Mouse (Mus musculus) kidney, postnatal 0 days (tissue): ENCODE measurements at regions not wholly inside any gene's neighbourhood (a gene's known extent, or its start where the extent isn't known, plus 50 kb on each side); places are given as distances from the start of the nearest gene placed in this dataset.

Experiments used
- ATAC-seq: fragments of 200-750 bp; cut with Nextera tagmentation; replicated peaks from 2 replicates; pipeline ENCODE4 v1.8.0; 2017; ENCODE audit warnings: low read depth, moderate number of reproducible peaks, moderate TSS enrichment, moderate library complexity; ENCODE audit not compliant: low FRiP score
- DNase-seq: peaks from one replicate; pipeline ENCODE4 v3.0.0-alpha.2; 2016; ENCODE audit warnings: low spot score
- H3K27ac ChIP-seq: fragments of 300-500 bp; sonication (generic); 2 replicates; pipeline ENCODE4 v1.5.1; 2014; ENCODE audit warnings: mild to moderate bottlenecking
- H3K27me3 ChIP-seq: fragments of 300-500 bp; sonication (generic); 2 replicates; pipeline ENCODE4 v1.6.1; 2014; ENCODE audit warnings: low read length, mixed read lengths; ENCODE audit not compliant: insufficient read depth
- H3K36me3 ChIP-seq: fragments of 300-500 bp; sonication (generic); 2 replicates; pipeline ENCODE4 v1.6.1; 2014; ENCODE audit warnings: low read length, mixed read lengths; ENCODE audit not compliant: insufficient read depth
- H3K4me1 ChIP-seq: fragments of 300-500 bp; sonication (generic); replicated peaks from 2 replicates; pipeline ENCODE4 v1.6.1; 2014; ENCODE audit warnings: antibody characterized with exemption, low read length, mixed read lengths; ENCODE audit not compliant: insufficient read depth
- H3K4me2 ChIP-seq: fragments of 300-500 bp; sonication (generic); 2 replicates; pipeline ENCODE4 v1.6.1; 2014; ENCODE audit warnings: mild to moderate bottlenecking, low read length, moderate library complexity, mixed read lengths
- H3K4me3 ChIP-seq: fragments of 300-500 bp; sonication (generic); replicated peaks from 2 replicates; pipeline ENCODE4 v1.5.1; 2014; ENCODE audit warnings: low read depth, low read length
- H3K9ac ChIP-seq: fragments of 300-500 bp; sonication (generic); 2 replicates; pipeline ENCODE4 v1.6.1; 2014; ENCODE audit warnings: low read depth, low read length
- H3K9me3 ChIP-seq: fragments of 300-500 bp; sonication (generic); replicated peaks from 2 replicates; pipeline ENCODE4 v1.6.1; 2016; ENCODE audit warnings: low read length, inconsistent platforms, mixed read lengths
- CTCF ChIP-seq: IDR thresholded peaks from 2 replicates; pipeline ENCODE4 v1.5.1; 2016; ENCODE audit warnings: antibody characterized with exemption, low read depth, mild to moderate bottlenecking, moderate library complexity
- WGBS: fragments of 180-500 bp; shearing (Covaris S2); extraction: QIAGEN DNeasy Blood & Tissue Kit; methylation state at CpG from one replicate; pipeline ENCODE4 v1.1.7; 2014; 5-methylcytosine and 5-hydroxymethylcytosine counted together

DNA sequence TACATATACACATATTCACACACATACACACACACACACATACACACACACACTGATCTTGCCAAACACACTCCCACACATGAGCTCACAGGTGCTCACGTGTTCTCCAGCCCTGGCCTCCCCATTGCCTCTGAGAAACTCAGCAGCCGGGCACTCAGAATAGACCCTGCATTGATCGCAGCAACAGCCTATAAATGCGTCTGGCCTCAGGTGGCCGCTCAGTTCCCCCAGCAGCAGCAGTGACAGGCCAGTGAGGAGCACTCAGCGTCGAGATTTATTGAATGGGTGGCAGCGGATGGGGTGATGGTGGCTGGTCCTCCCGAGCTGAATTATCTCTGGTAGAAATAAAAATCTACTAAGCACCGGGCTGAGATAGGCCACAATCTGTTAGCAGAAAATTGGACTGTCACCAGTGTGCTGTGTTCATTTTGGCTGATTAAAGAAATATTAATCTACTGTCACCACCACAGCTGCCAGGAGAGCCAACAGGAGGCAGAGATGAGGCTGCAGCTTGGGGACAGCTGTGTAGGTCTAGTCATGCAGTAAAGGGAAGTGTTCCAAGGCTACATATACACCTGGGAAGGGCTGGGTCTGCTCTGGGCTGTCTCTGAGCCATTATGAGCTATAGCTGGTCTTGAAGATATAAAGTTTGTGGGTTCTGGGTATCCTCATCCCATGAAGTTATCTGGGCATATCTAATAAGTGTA is 80.4 kb upstream of the Ttc34 start:
- Histone ChIP-seq H3K4me2 (no peak overlapping the region), H3K27ac (no peak overlapping the region), H3K36me3 (no peaks in the 10 kb centered on the region), H3K27me3 (no peaks in the 10 kb centered on the region), H3K4me3 (no peak overlapping the region), H3K9ac (no peak overlapping the region), H3K9me3 (no peaks in the 10 kb centered on the region), H3K4me1 (no peaks in the 10 kb centered on the region)
- TF ChIP-seq CTCF = no peak
- DNase-seq (no peak), ATAC-seq (no peak)
- 72% methylated on average over 10 of the region's 10 CpGs for WGBS

DNA sequence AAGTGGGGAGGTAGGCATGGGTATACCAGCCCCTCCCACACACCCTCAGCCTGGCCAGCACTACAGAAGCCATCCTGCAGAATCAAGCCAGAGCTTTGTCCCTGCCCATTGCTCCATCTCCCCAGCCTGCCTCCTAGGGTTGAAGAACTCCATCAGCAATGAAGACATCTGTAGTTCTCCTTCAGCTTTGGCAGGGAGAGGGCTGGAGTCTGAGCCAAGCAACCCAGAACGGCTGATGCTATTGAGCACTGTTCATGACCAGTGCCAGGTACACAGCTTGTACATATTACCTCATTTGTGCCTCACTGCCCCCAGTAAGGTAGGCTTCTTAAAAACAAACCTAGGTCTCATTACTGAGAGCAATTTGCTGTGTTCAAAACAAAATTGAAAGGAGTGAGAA is 77.4 kb upstream of the Ttc34 start:
- H3K9me3 ChIP-seq = no peaks in the 10 kb centered on the region
- WGBS = 78% methylated on average over 1 of the region's 1 CpGs
- DNase-seq (no peak), ATAC-seq (no peak)
- no peaks in the 10 kb centered on the region for H3K4me1 ChIP-seq
- no peak overlapping the region for H3K27ac ChIP-seq
- H3K27me3 ChIP-seq = no peaks in the 10 kb centered on the region
- H3K9ac ChIP-seq = no peak overlapping the region
- H3K36me3 ChIP-seq = no peaks in the 10 kb centered on the region
- no peak overlapping the region for H3K4me3 ChIP-seq
- TF ChIP-seq CTCF = no peak
- no peak overlapping the region for H3K4me2 ChIP-seq

DNA sequence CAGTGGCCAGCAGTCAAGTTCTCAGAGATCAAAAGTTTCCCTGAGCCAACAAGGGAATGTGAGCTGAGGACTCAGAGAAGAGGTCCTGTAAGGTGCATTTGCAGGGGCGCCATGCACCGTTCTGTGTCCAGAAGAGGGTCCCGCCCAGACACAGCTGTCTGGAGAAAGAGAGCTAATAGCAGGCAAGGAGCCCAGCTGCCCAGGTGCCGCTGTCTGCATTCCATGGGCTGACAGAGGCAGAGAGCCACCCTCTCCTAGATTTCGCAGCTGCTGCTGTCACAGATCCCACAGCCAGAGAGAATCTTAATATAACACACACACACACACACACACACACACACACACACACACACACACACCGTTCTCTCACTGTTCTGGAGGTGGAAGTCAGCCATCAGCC is 73.0 kb upstream of the Ttc34 start:
- no peak overlapping the region for H3K4me3 ChIP-seq
- TF ChIP-seq CTCF = no peak
- WGBS = 61% methylated on average over 6 of the region's 6 CpGs
- no peaks in the 10 kb centered on the region; the same call in 1 of the 2 replicates for H3K27me3 ChIP-seq
- no peaks in the 10 kb centered on the region for H3K36me3 ChIP-seq
- no peak overlapping the region for H3K27ac ChIP-seq
- H3K4me1 ChIP-seq = no peaks in the 10 kb centered on the region
- H3K9ac ChIP-seq = no peak overlapping the region
- no peak overlapping the region for H3K4me2 ChIP-seq
- no peaks in the 10 kb centered on the region for H3K9me3 ChIP-seq
- DNase-seq (no peak), ATAC-seq (no peak)

DNA sequence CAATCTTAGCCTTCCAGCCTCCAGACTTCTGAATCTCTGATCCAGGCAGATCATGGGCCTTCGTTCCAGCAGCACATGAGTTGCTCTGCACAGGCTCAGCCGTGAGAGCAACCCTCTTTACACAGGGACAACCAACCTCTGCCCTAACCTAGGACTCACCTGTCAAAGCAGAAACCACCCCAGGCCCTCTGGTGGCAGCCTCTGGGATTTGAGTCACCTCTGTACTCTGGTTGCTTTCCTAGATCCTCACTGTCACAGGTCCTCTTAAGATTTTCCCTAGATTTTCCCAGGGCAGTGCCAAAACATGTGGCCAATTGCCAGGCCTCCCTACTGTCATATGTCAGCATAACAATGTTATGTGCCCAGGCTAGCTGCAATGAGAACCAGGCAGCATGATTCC is 71.1 kb upstream of the Ttc34 start:
- ATAC-seq (no peak), DNase-seq (no peak)
- Histone ChIP-seq H3K4me1 (no peaks in the 10 kb centered on the region), H3K9me3 (no peaks in the 10 kb centered on the region), H3K9ac (no peak overlapping the region), H3K27me3 (no peaks in the 10 kb centered on the region; the same call in 1 of the 2 replicates), H3K4me3 (no peak overlapping the region), H3K4me2 (no peak overlapping the region), H3K36me3 (no peaks in the 10 kb centered on the region), H3K27ac (no peak overlapping the region)
- WGBS = 31% methylated on average over 2 of the region's 2 CpGs
- peak; percentile 66 for TF ChIP-seq CTCF

DNA sequence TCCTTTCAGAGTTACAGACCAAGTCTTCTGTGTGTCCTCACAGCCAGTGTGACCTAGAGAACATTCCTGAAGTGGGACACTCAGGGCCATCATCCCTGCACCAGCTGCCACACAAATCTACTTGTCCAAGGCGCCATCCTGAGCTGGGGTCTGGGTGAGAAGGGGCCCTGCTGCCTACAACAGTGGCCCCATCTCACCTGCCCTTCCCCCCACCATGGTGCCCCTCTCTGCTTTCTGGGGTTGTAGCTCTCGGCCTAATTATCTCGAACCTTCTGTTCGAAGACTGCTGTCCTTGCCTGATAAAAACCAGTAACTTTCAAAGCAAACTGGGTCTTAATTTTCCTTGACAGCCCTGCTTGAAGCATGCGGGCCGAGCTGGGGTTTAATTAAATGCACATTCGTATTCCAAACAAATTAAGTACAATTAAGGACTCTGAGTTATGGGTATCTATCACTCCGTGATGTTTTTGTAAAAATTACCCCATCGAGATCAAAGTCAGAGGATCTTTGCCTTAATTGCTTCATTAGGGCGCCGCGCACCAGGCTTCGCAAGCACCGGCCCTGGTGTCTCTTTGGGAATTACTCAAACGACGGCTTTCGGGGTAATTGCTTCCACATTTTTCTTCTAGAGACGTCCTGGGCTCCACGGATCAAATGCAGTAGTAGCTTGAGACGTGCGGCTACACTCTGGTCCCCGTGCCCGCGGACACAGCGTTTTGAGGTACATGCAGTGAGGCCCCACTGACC is 65.8 kb upstream of the Ttc34 start:
- H3K4me2 ChIP-seq = no peak overlapping the region

DNA sequence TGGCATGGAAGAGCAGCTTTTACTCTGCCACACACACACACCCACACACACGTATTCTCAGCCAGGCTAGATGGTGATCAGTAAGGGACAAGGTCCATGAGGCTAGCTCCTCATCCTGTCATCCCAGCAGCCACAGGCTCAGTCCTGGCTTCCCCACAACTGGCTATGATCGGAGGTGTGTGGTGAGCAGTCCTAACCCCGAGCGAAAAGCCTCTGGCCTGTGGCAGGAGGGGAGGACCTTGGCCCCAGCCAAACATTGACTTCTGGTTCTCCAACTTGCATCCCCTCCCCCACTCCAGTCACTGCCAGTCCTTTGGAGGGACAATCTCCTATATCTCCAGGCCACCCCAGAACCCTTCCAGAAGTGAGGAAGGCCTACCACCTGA is 65.2 kb upstream of the Ttc34 start:
- no peak for TF ChIP-seq CTCF
- H3K9me3 ChIP-seq = no peaks in the 10 kb centered on the region
- no peak for ATAC-seq
- WGBS = 59% methylated on average over 4 of the region's 4 CpGs
- no peaks in the 10 kb centered on the region for H3K4me1 ChIP-seq
- H3K4me2 ChIP-seq = no peak overlapping the region
- H3K27ac ChIP-seq = no peak overlapping the region
- no peak overlapping the region for H3K4me3 ChIP-seq
- no peaks in the 10 kb centered on the region for H3K36me3 ChIP-seq
- no peaks in the 10 kb centered on the region; the same call in 1 of the 2 replicates for H3K27me3 ChIP-seq
- DNase-seq = no peak
- no peak overlapping the region for H3K9ac ChIP-seq

More for the DNA sequence above, 65.8 kb upstream of the Ttc34 start:
- WGBS = 35% methylated on average over 25 of the region's 25 CpGs
- no peaks in the 10 kb centered on the region for H3K9me3 ChIP-seq
- H3K27me3 ChIP-seq = no peaks in the 10 kb centered on the region; the same call in 1 of the 2 replicates
- H3K4me1 ChIP-seq = no peaks in the 10 kb centered on the region
- TF ChIP-seq CTCF = no peak
- no peak for ATAC-seq
- H3K4me3 ChIP-seq = no peak overlapping the region
- no peaks in the 10 kb centered on the region for H3K36me3 ChIP-seq
- no peak overlapping the region for H3K27ac ChIP-seq
- no peak for DNase-seq
- no peak overlapping the region for H3K9ac ChIP-seq
